Mouse (Mus musculus) E14TG2a.4 (cell line): ENCODE results near the gene Tfrc.

Experiments
- CTCF ChIP-seq: conservative IDR thresholded peaks from 2 replicates; pipeline ENCODE4 v1.5.1; 2014; ENCODE audit warnings: low read length
- NANOG ChIP-seq: IDR thresholded peaks from 2 replicates; pipeline ENCODE4 v1.6.1; 2014; ENCODE audit warnings: borderline replicate concordance, low read length, mixed read lengths
- POU5F1 ChIP-seq: IDR thresholded peaks from 2 replicates; pipeline ENCODE4 v1.6.1; 2014; ENCODE audit warnings: low read length, borderline replicate concordance

- no peak for TF ChIP-seq CTCF
- TF ChIP-seq NANOG: no peak
- no peak for TF ChIP-seq POU5F1
These were observed 3.3 kb downstream of the Tfrc start for GRCm38 (mm10) chr16:32612052-32612451.
